Mouse (Mus musculus): ENCODE data around the gene Cs. TPM values are rescaled to one million over a fixed set of nuclear protein-coding genes. Genes with fewer than 3 reads are reported as not detected.

The Cs gene
- polyA plus RNA-seq, 1 experiment from 2014 or later, result 85.4 TPM

GRCm38 (mm10) chr10:128359226-128359625, 21.7 kb downstream of the Cs start:
- DNase-seq (ENCODE audit: low spot score), result no peak
- no peak for TF ChIP-seq EP300 (IDR thresholded peaks at IDR 0.05)
- TF ChIP-seq CTCF (IDR thresholded peaks at IDR 0.05), result no peak
- Histone ChIP-seq H3K36me3 (ENCODE audit: insufficient read depth, low read length) (peaks cover 32% of the 10 kb centered on the region), H3K9me3 (ENCODE audit: low read length) (no peaks in the 10 kb centered on the region), H3K27me3 (replicated peaks; ENCODE audit: insufficient read depth, low read length) (no peaks in the 10 kb centered on the region), H3K4me1 (ENCODE audit: insufficient read depth, low read depth, low read length) (no peaks in the 10 kb centered on the region), H3K9ac (replicated peaks; ENCODE audit: low read depth) (no peak overlapping the region), H3K4me2 (replicated peaks; ENCODE audit: low read depth, low read length) (no peak overlapping the region), H3K27ac (ENCODE audit: low read length) (no peak overlapping the region), H3K4me3 (ENCODE audit: low read depth, low read length) (no peak overlapping the region)
- WGBS, result 79% methylated on average over 6 of the region's 6 CpGs
- no peak for ATAC-seq

GRCm38 (mm10) chr10:128361836-128362235, 24.3 kb downstream of the Cs start:
- H3K36me3 ChIP-seq (ENCODE audit: insufficient read depth, low read length), result peaks cover 27% of the 10 kb centered on the region
- no peak for ATAC-seq
- no peak for DNase-seq (ENCODE audit: low spot score)
- no peaks in the 10 kb centered on the region for H3K4me1 ChIP-seq (ENCODE audit: insufficient read depth, low read depth, low read length)
- H3K4me2 ChIP-seq (replicated peaks; ENCODE audit: low read depth, low read length), result no peak overlapping the region
- H3K27me3 ChIP-seq (replicated peaks; ENCODE audit: insufficient read depth, low read length), result no peaks in the 10 kb centered on the region
- WGBS, result 85% methylated on average over 6 of the region's 6 CpGs
- no peak overlapping the region for H3K4me3 ChIP-seq (ENCODE audit: low read depth, low read length)
- H3K27ac ChIP-seq (ENCODE audit: low read length), result no peak overlapping the region
- TF ChIP-seq EP300 (IDR thresholded peaks at IDR 0.05) (no peak), CTCF (IDR thresholded peaks at IDR 0.05) (no peak)
- no peaks in the 10 kb centered on the region for H3K9me3 ChIP-seq (ENCODE audit: low read length)
- no peak overlapping the region for H3K9ac ChIP-seq (replicated peaks; ENCODE audit: low read depth)

- H3K36me3 ChIP-seq (ENCODE audit: insufficient read depth, low read length), result peaks cover 27% of the 10 kb centered on the region
- ATAC-seq (peak; percentile 37; the same call in 1 of the 2 replicates), DNase-seq (ENCODE audit: low spot score) (peak; percentile 44)
- WGBS, result 37% methylated on average over 3 of the region's 3 CpGs
- no peak overlapping the region for H3K27ac ChIP-seq (ENCODE audit: low read length)
- no peaks in the 10 kb centered on the region for H3K9me3 ChIP-seq (ENCODE audit: low read length)
- TF ChIP-seq EP300 (IDR thresholded peaks at IDR 0.05), result no peak
- TF ChIP-seq CTCF (IDR thresholded peaks at IDR 0.05), result peak; percentile 72
- H3K4me2 ChIP-seq (replicated peaks; ENCODE audit: low read depth, low read length), result no peak overlapping the region
- no peaks in the 10 kb centered on the region for H3K27me3 ChIP-seq (replicated peaks; ENCODE audit: insufficient read depth, low read length)
- peaks cover 1% of the 10 kb centered on the region; the same call in 1 of the 2 replicates for H3K4me1 ChIP-seq (ENCODE audit: insufficient read depth, low read depth, low read length)
- no peak overlapping the region for H3K9ac ChIP-seq (replicated peaks; ENCODE audit: low read depth)
- no peak overlapping the region for H3K4me3 ChIP-seq (ENCODE audit: low read depth, low read length)
Observed at GRCm38 (mm10) chr10:128362568-128362967, 25.0 kb downstream of the Cs start.

GRCm38 (mm10) chr10:128367899-128368401, 30.4 kb downstream of the Cs start:
- TF ChIP-seq CTCF (IDR thresholded peaks at IDR 0.05), result 0 out of 2 replicates have a peak, but pooled peaks have one; percentile 5
- no peak for TF ChIP-seq EP300 (IDR thresholded peaks at IDR 0.05)
- no peak for ATAC-seq
- Histone ChIP-seq H3K27ac (ENCODE audit: low read length) (peak overlapping the region; percentile 90), H3K4me3 (ENCODE audit: low read depth, low read length) (peak overlapping the region; percentile 70), H3K4me2 (replicated peaks; ENCODE audit: low read depth, low read length) (peak overlapping the region; percentile 70), H3K4me1 (ENCODE audit: insufficient read depth, low read depth, low read length) (peaks cover 5% of the 10 kb centered on the region; the same call in 1 of the 2 replicates), H3K36me3 (ENCODE audit: insufficient read depth, low read length) (peaks cover 7% of the 10 kb centered on the region), H3K9ac (replicated peaks; ENCODE audit: low read depth) (peak overlapping the region; percentile 54), H3K9me3 (ENCODE audit: low read length) (no peaks in the 10 kb centered on the region), H3K27me3 (replicated peaks; ENCODE audit: insufficient read depth, low read length) (no peaks in the 10 kb centered on the region)
- no peak for DNase-seq (ENCODE audit: low spot score)
- WGBS, result 16% methylated on average over 19 of the region's 19 CpGs

- ATAC-seq, result peak; percentile 97
- Histone ChIP-seq H3K27ac (ENCODE audit: low read length) (peak within 1 kb of the TSS; percentile 90), H3K4me3 (ENCODE audit: low read depth, low read length) (peak within 1 kb of the TSS; percentile 70), H3K4me1 (ENCODE audit: insufficient read depth, low read depth, low read length) (peaks cover 5% of the 10 kb centered on the region; the same call in 1 of the 2 replicates), H3K4me2 (replicated peaks; ENCODE audit: low read depth, low read length) (peak within 1 kb of the TSS; percentile 70), H3K9me3 (ENCODE audit: low read length) (no peaks in the 10 kb centered on the region), H3K36me3 (ENCODE audit: insufficient read depth, low read length) (0 out of 2 replicates have a peak, but pooled peaks cover under 1% of the 10 kb centered on the region), H3K27me3 (replicated peaks; ENCODE audit: insufficient read depth, low read length) (no peaks in the 10 kb centered on the region), H3K9ac (replicated peaks; ENCODE audit: low read depth) (peak within 1 kb of the TSS; percentile 54)
- TF ChIP-seq CTCF (IDR thresholded peaks at IDR 0.05) (no peak), EP300 (IDR thresholded peaks at IDR 0.05) (no peak)
- under 1% methylated on average over 65 of the region's 87 CpGs for WGBS
- DNase-seq (ENCODE audit: low spot score), result peak; percentile 97
Observed at GRCm38 (mm10) chr10:128368402-128369217, 31.1 kb downstream of the Cs start, which contains the start of gene Coq10a. Coq10a (minus strand) TSS chr10:128368997.

- Histone ChIP-seq H3K36me3 (ENCODE audit: insufficient read depth, low read length) (no peaks in the 10 kb centered on the region), H3K4me2 (replicated peaks; ENCODE audit: low read depth, low read length) (peak overlapping the region; percentile 70), H3K9ac (replicated peaks; ENCODE audit: low read depth) (peak overlapping the region; percentile 54), H3K27ac (ENCODE audit: low read length) (peak overlapping the region; percentile 90), H3K4me1 (ENCODE audit: insufficient read depth, low read depth, low read length) (peaks cover 5% of the 10 kb centered on the region; the same call in 1 of the 2 replicates), H3K27me3 (replicated peaks; ENCODE audit: insufficient read depth, low read length) (no peaks in the 10 kb centered on the region), H3K9me3 (ENCODE audit: low read length) (no peaks in the 10 kb centered on the region), H3K4me3 (ENCODE audit: low read depth, low read length) (peak overlapping the region; percentile 70)
- ATAC-seq (no peak), DNase-seq (ENCODE audit: low spot score) (no peak)
- WGBS, result 2% methylated on average over 9 of the region's 9 CpGs
- no peak for TF ChIP-seq EP300 (IDR thresholded peaks at IDR 0.05)
- TF ChIP-seq CTCF (IDR thresholded peaks at IDR 0.05), result no peak
Observed at GRCm38 (mm10) chr10:128369218-128369543, 31.6 kb downstream of the Cs start.

Measured in lung, postnatal 0 days (tissue).